Mouse (Mus musculus) kidney, embryonic 16.5 days (tissue): Measurements from ENCODE around the gene Nkapl. TPM values are rescaled to one million over a fixed set of nuclear protein-coding genes. Genes with fewer than 3 reads are reported as not detected.
"Not testable (repeated sequence)": the region's sequence is repeated elsewhere in the genome, so short reads cannot be mapped to it uniquely, and the experiment has no call there.

ENCODE experiments used
- ATAC-seq: fragments of 200-750 bp; cut with Nextera tagmentation; 2 replicates; pipeline ENCODE4 v1.8.0; 2017; ENCODE audit warnings: moderate TSS enrichment; ENCODE audit not compliant: low FRiP score, low TSS enrichment
- H3K27ac ChIP-seq: fragments of 300-500 bp; sonication (generic); 2 replicates; pipeline ENCODE4 v1.5.1; 2014; ENCODE audit warnings: low read length
- H3K27me3 ChIP-seq: fragments of 300-500 bp; sonication (generic); 2 replicates; pipeline ENCODE4 v1.6.1; 2014; ENCODE audit warnings: low read length, control low read depth, mixed read lengths; ENCODE audit not compliant: insufficient read depth
- H3K36me3 ChIP-seq: fragments of 300-500 bp; sonication (generic); 2 replicates; pipeline ENCODE4 v1.6.1; 2014; ENCODE audit warnings: low read length, control low read depth, mixed read lengths; ENCODE audit not compliant: insufficient read depth
- H3K4me1 ChIP-seq: fragments of 300-500 bp; sonication (generic); 2 replicates; pipeline ENCODE4 v1.6.1; 2014; ENCODE audit warnings: low read length, control low read depth, mixed read lengths; ENCODE audit not compliant: insufficient read depth
- H3K4me2 ChIP-seq: fragments of 300-500 bp; sonication (generic); replicated peaks from 2 replicates; pipeline ENCODE4 v1.6.1; 2014; ENCODE audit warnings: low read depth, low read length
- H3K4me3 ChIP-seq: fragments of 300-500 bp; sonication (generic); 2 replicates; pipeline ENCODE4 v1.5.1; 2014; ENCODE audit warnings: mild to moderate bottlenecking, low read length
- H3K9ac ChIP-seq: fragments of 300-500 bp; sonication (generic); replicated peaks from 2 replicates; pipeline ENCODE4 v1.6.1; 2014; ENCODE audit warnings: low read length
- H3K9me3 ChIP-seq: fragments of 300-500 bp; sonication (generic); 2 replicates; pipeline ENCODE4 v1.6.1; 2016; ENCODE audit warnings: low read length, control low read depth
- WGBS: fragments of 180-500 bp; shearing (Covaris S2); extraction: QIAGEN DNeasy Blood & Tissue Kit; methylation state at CpG from one replicate; pipeline ENCODE4 v1.1.7; 2014; 5-methylcytosine and 5-hydroxymethylcytosine counted together
- polyA plus RNA-seq: library from polyadenylated mRNA; unstranded; fragments of >200 nt; fragmentation: Nextera tagmentation; extraction: Ambion mirVana; gene quantifications from 2 replicates; pipeline ENCODE4 v1.2.1, GENCODE M21; 2015

Nkapl gene
- 1.9 and 2.3 TPM in 2 replicates for polyA plus RNA-seq

GRCm38 (mm10) chr13:21468061-21469019 is at the start of gene Nkapl:
Gene Nkapl, minus strand, starts transcription at chr13:21468509.
- peak; percentile 100 for ATAC-seq
- peak within 1 kb of the TSS; percentile 72 for H3K4me3 ChIP-seq
- H3K27me3 ChIP-seq, result peaks cover 12% of the 10 kb centered on the region
- under 1% methylated on average over 53 of the region's 54 CpGs for WGBS
- 0 out of 2 replicates have a peak within 1 kb of the TSS, but pooled peaks have one; percentile 24 for H3K27ac ChIP-seq
- no peaks in the 10 kb centered on the region for H3K36me3 ChIP-seq
- H3K9me3 ChIP-seq, result no peaks in the 10 kb centered on the region
- H3K4me1 ChIP-seq, result 0 out of 2 replicates have a peak, but pooled peaks cover 2% of the 10 kb centered on the region
- peak within 1 kb of the TSS; percentile 97 for H3K4me2 ChIP-seq
- H3K9ac ChIP-seq, result peak within 1 kb of the TSS; percentile 81

- under 1% methylated on average over 21 of the region's 21 CpGs for WGBS
Measured at GRCm38 (mm10) chr13:21506221-21506649, 37.9 kb upstream of the Nkapl start.

GRCm38 (mm10) chr13:21502296-21502695 is 34.0 kb upstream of the Nkapl start:
- no peaks in the 10 kb centered on the region for H3K27me3 ChIP-seq
- H3K4me2 ChIP-seq, result no peak overlapping the region
- ATAC-seq, result no peak
- no peaks in the 10 kb centered on the region for H3K36me3 ChIP-seq
- no peaks in the 10 kb centered on the region for H3K9me3 ChIP-seq
- WGBS, result 95% methylated on average over 5 of the region's 5 CpGs
- no peaks in the 10 kb centered on the region for H3K4me1 ChIP-seq
- H3K27ac ChIP-seq, result no peak overlapping the region
- no peak overlapping the region for H3K4me3 ChIP-seq
- H3K9ac ChIP-seq, result no peak overlapping the region

More at GRCm38 (mm10) chr13:21506221-21506649, 37.9 kb upstream of the Nkapl start:
- peak overlapping the region; percentile 80 for H3K27ac ChIP-seq
- H3K4me3 ChIP-seq, result peak overlapping the region; percentile 63
- ATAC-seq, result peak; percentile 100
- H3K9me3 ChIP-seq, result no peaks in the 10 kb centered on the region
- H3K36me3 ChIP-seq, result no peaks in the 10 kb centered on the region
- peak overlapping the region; percentile 69 for H3K4me2 ChIP-seq
- no peaks in the 10 kb centered on the region for H3K4me1 ChIP-seq
- H3K9ac ChIP-seq, result peak overlapping the region; percentile 74
- no peaks in the 10 kb centered on the region for H3K27me3 ChIP-seq

- H3K36me3 ChIP-seq, H3K27me3 ChIP-seq, H3K4me3 ChIP-seq, H3K9me3 ChIP-seq, H3K4me2 ChIP-seq, H3K4me1 ChIP-seq, H3K9ac ChIP-seq, H3K27ac ChIP-seq, ATAC-seq: not testable (repeated sequence)
- 95% methylated on average over 16 of the region's 17 CpGs for WGBS
Measured at GRCm38 (mm10) chr13:21501182-21501581, 32.9 kb upstream of the Nkapl start, which contains the start of gene Gm11273. Gene Gm11273, minus strand, starts transcription at chr13:21501418.

GRCm38 (mm10) chr13:21495080-21495479 is 26.8 kb upstream of the Nkapl start, which contains the start of gene AK157302:
Gene AK157302, plus strand, starts transcription at chr13:21495223.
- Histone ChIP-seq H3K36me3 (no peaks in the 10 kb centered on the region), H3K4me2 (no peak within 1 kb of the TSS), H3K27ac (no peak within 1 kb of the TSS), H3K9ac (no peak within 1 kb of the TSS), H3K4me1 (no peaks in the 10 kb centered on the region), H3K27me3 (no peaks in the 10 kb centered on the region), H3K9me3 (no peaks in the 10 kb centered on the region), H3K4me3 (no peak within 1 kb of the TSS)
- ATAC-seq, result no peak
- 92% methylated on average over 21 of the region's 21 CpGs for WGBS

- Histone ChIP-seq H3K27ac (no peak overlapping the region), H3K9me3 (no peaks in the 10 kb centered on the region), H3K4me2 (no peak overlapping the region), H3K4me3 (no peak overlapping the region), H3K4me1 (no peaks in the 10 kb centered on the region), H3K9ac (no peak overlapping the region), H3K27me3 (no peaks in the 10 kb centered on the region), H3K36me3 (no peaks in the 10 kb centered on the region)
- no peak for ATAC-seq
- WGBS, result 92% methylated on average over 5 of the region's 5 CpGs
Measured at GRCm38 (mm10) chr13:21492847-21493246, 24.5 kb upstream of the Nkapl start.

GRCm38 (mm10) chr13:21486881-21487280 is 18.6 kb upstream of the Nkapl start:
- 94% methylated on average over 1 of the region's 1 CpGs for WGBS
- ATAC-seq, result no peak
- Histone ChIP-seq H3K36me3 (peaks cover 13% of the 10 kb centered on the region), H3K4me2 (no peak overlapping the region), H3K4me1 (no peaks in the 10 kb centered on the region), H3K27me3 (no peaks in the 10 kb centered on the region), H3K27ac (no peak overlapping the region), H3K4me3 (no peak overlapping the region), H3K9ac (no peak overlapping the region), H3K9me3 (peaks cover 4% of the 10 kb centered on the region; the same call in 1 of the 2 replicates)

- peak; percentile 92 for ATAC-seq
- Histone ChIP-seq H3K27ac (peak within 1 kb of the TSS; percentile 80), H3K4me2 (peak within 1 kb of the TSS; percentile 68), H3K4me3 (peak within 1 kb of the TSS; percentile 77), H3K9ac (peak within 1 kb of the TSS; percentile 73)
- H3K4me1 ChIP-seq, H3K9me3 ChIP-seq, H3K36me3 ChIP-seq, H3K27me3 ChIP-seq: not testable (repeated sequence)
- WGBS, result 2% methylated on average over 30 of the region's 31 CpGs
Measured at GRCm38 (mm10) chr13:21478759-21479670, 10.7 kb upstream of the Nkapl start, which contains the start of the genes Zkscan4 and Gm10065. Gene Zkscan4, plus strand, starts transcription at chr13:21478907. Gene Gm10065, minus strand, starts transcription at chr13:21479441.

- Histone ChIP-seq H3K4me2 (no peak overlapping the region), H3K27ac (no peak overlapping the region), H3K4me1 (0 out of 2 replicates have a peak, but pooled peaks cover 2% of the 10 kb centered on the region), H3K9ac (no peak overlapping the region), H3K27me3 (peaks cover 8% of the 10 kb centered on the region), H3K9me3 (no peaks in the 10 kb centered on the region), H3K36me3 (no peaks in the 10 kb centered on the region), H3K4me3 (no peak overlapping the region)
- no peak for ATAC-seq
- WGBS, result 41% methylated on average over 4 of the region's 4 CpGs
Measured at GRCm38 (mm10) chr13:21472427-21472826, 4.1 kb upstream of the Nkapl start.
